Mouse (Mus musculus) lung, postnatal 0 days (tissue): ENCODE measurements around the gene Ism2.

Experiments used
- CTCF ChIP-seq: IDR thresholded peaks from 2 replicates; pipeline ENCODE4 v1.5.1; 2016; ENCODE audit warnings: antibody characterized with exemption, mild to moderate bottlenecking
- EP300 ChIP-seq: IDR thresholded peaks from 2 replicates; pipeline ENCODE4 v1.6.1; 2016; ENCODE audit warnings: antibody characterized with exemption, mild to moderate bottlenecking, control low read depth

GRCm38 (mm10) chr12:87305767-87306583, 6.5 kb upstream of the Ism2 start:
- TF ChIP-seq CTCF (no peak), EP300 (no peak)
